Mouse (Mus musculus): ENCODE measurements at regions not wholly inside any gene's neighbourhood (a gene's known extent, or its start where the extent isn't known, plus 50 kb on each side); places are given as distances from the start of the nearest gene placed in this dataset.
"Not testable (repeated sequence)": the region's sequence is repeated elsewhere in the genome, so short reads cannot be mapped to it uniquely, and the experiment has no call there.

DNA sequence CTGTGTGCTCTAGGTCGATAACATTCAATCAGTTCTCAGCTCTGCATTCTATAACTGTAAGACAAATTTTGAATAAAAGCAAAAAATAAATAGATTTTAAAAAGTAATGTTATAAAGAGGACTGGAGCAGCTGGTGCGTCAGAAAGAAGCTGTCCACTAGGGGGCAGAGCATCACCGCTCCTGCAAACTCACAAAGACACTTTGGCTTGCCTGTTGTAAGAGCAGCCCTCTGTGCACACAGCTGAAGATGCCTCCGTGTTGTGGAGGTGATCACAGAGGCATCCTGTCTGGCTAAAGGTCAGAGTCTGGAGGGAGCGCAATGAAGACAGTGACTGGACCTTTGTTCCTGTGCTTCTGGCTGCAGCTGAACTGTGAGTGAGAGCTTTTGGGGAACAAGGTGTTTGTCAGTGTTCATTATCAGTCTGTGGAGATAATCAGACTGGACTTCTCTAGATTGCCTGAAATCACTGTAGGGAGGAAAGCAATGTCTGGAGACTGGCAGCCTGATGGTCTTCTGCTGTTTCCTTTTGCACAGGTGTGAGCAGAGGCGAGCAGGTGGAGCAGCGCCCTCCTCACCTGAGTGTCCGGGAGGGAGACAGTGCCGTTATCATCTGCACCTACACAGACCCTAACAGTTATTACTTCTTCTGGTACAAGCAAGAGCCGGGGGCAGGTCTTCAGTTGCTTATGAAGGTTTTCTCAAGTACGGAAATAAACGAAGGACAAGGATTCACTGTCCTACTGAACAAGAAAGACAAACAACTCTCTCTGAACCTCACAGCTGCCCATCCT is 788.0 kb upstream of the Olfr1507 start:
- H3K9me3 ChIP-seq; ATAC-seq; H3K4me1 ChIP-seq (replicated peaks); H3K27ac ChIP-seq; H3K4me2 ChIP-seq (replicated peaks); H3K4me3 ChIP-seq (replicated peaks); H3K27me3 ChIP-seq (replicated peaks); H3K36me3 ChIP-seq; H3K9ac ChIP-seq: not testable (repeated sequence)
- WGBS: no CpG with 5 or more reads among the region's 12 CpGs

GRCm38 (mm10) chr14:53273218-53273617 is 777.7 kb upstream of the Olfr1507 start:
- H3K36me3 ChIP-seq; H3K27ac ChIP-seq; H3K9ac ChIP-seq; H3K4me1 ChIP-seq (replicated peaks); H3K27me3 ChIP-seq (replicated peaks); H3K4me2 ChIP-seq (replicated peaks); ATAC-seq; H3K9me3 ChIP-seq; H3K4me3 ChIP-seq (replicated peaks): not testable (repeated sequence)
- 80% methylated on average over 3 of the region's 4 CpGs for WGBS

DNA sequence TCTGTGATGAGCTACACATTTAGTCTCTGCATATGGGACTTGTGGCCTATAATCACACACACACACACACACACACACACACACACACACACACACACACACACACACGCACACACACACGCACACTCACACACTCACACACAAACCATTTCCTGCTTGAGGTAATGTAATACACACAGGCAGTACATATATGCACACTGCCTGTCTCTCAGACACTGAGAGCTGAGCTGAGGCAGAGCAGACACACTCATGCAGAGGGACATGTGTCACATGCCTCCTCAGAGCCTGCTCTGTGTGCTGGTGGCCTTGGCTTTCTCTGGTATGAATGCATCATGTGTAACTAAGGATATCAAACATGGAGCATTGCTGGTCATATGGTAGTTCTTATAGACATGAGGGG is 772.1 kb upstream of the Olfr1507 start:
- not testable (repeated sequence) for H3K4me3 ChIP-seq (replicated peaks); H3K27ac ChIP-seq; H3K9ac ChIP-seq; H3K27me3 ChIP-seq (replicated peaks); H3K4me1 ChIP-seq (replicated peaks); H3K4me2 ChIP-seq (replicated peaks); H3K36me3 ChIP-seq; ATAC-seq; H3K9me3 ChIP-seq
- no CpG with 5 or more reads among the region's 2 CpGs for WGBS

GRCm38 (mm10) chr14:53255962-53256361 is 760.4 kb upstream of the Olfr1507 start:
- not testable (repeated sequence) for H3K4me2 ChIP-seq (replicated peaks); H3K9ac ChIP-seq; H3K4me1 ChIP-seq (replicated peaks); H3K27ac ChIP-seq; H3K4me3 ChIP-seq (replicated peaks); H3K36me3 ChIP-seq; H3K9me3 ChIP-seq; H3K27me3 ChIP-seq (replicated peaks); ATAC-seq
- WGBS: no CpG with 5 or more reads among the region's 3 CpGs

- H3K4me1 ChIP-seq (replicated peaks); H3K4me2 ChIP-seq (replicated peaks); H3K9me3 ChIP-seq; H3K4me3 ChIP-seq (replicated peaks); H3K27me3 ChIP-seq (replicated peaks); H3K36me3 ChIP-seq; H3K27ac ChIP-seq; H3K9ac ChIP-seq; ATAC-seq: not testable (repeated sequence)
Observed at GRCm38 (mm10) chr14:53253470-53253869, 757.9 kb upstream of the Olfr1507 start.

DNA sequence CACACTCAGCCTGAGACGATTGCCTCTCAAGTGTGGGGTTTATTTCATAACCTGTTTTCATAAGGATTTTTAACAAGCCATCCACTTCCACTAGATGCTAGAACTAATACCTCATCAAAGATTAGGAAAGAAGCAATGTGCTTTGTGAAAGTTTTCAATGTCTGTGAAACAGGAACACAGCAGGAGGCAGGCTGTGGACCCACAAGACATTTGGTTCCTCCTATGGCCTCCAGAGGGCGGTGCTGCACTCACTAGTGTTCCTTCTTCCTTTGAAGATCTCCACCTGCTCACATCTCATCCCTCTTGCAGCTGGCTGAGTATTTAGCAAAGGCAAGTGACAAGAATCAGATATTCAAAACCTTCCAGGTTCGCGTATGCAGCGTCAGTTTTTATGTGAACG is 735.6 kb upstream of the Olfr1507 start:
- no CpG with 5 or more reads among the region's 6 CpGs for WGBS
- H3K9me3 ChIP-seq; H3K4me1 ChIP-seq (replicated peaks); H3K27ac ChIP-seq; H3K4me3 ChIP-seq (replicated peaks); H3K4me2 ChIP-seq (replicated peaks); H3K9ac ChIP-seq; ATAC-seq; H3K27me3 ChIP-seq (replicated peaks); H3K36me3 ChIP-seq: not testable (repeated sequence)

DNA sequence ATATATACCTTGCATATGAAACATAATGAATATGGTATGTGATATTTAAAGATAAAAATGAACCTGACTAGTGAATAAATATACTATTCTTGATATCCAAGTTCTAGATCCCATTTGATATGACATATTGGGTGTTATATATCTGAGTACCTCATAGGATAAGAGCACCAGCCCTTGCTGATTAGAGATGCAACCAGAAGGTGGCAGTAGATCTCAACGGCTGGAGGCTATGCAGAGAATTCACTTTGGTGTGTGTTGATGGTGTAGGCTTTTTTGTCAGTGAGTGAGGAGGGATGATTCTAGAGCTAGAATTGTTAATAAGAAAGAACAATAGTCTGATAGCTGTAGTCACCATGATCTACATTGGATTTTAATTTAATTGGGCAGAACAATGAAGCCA is 729.2 kb upstream of the Olfr1507 start:
- not testable (repeated sequence) for H3K9ac ChIP-seq; H3K27me3 ChIP-seq (replicated peaks); ATAC-seq; H3K27ac ChIP-seq; H3K36me3 ChIP-seq; H3K4me1 ChIP-seq (replicated peaks); H3K4me2 ChIP-seq (replicated peaks); H3K4me3 ChIP-seq (replicated peaks); H3K9me3 ChIP-seq
- WGBS: no CpG with 5 or more reads among the region's 1 CpGs

- H3K9ac ChIP-seq; H3K36me3 ChIP-seq; H3K9me3 ChIP-seq; H3K4me2 ChIP-seq (replicated peaks); H3K4me1 ChIP-seq (replicated peaks); H3K4me3 ChIP-seq (replicated peaks); H3K27ac ChIP-seq; H3K27me3 ChIP-seq (replicated peaks); ATAC-seq: not testable (repeated sequence)
- no CpG with 5 or more reads among the region's 3 CpGs for WGBS
Observed at GRCm38 (mm10) chr14:53210554-53210953, 715.0 kb upstream of the Olfr1507 start.

DNA sequence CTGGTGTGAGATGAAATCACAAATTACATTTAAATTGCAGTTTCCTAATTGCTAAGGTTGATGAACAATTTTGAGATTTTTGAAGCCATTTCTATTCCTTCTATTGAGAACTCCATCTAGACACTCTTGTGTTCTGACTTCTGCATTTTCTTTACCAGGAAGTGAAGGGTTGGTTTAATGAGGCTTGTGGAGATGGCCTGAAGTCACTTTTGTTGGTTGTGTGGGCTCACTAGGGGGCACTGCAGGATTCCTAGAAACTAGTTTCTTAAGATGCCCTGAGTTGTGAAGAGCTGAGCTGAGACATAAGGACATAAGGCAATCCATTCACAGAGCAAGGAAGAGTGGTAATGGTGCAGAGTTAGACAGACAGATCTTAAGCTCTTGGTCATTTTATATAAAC is 713.7 kb upstream of the Olfr1507 start:
- not testable (repeated sequence) for H3K4me3 ChIP-seq (replicated peaks); H3K4me2 ChIP-seq (replicated peaks); H3K4me1 ChIP-seq (replicated peaks); H3K27ac ChIP-seq; H3K9ac ChIP-seq; H3K36me3 ChIP-seq; H3K27me3 ChIP-seq (replicated peaks); ATAC-seq; H3K9me3 ChIP-seq

DNA sequence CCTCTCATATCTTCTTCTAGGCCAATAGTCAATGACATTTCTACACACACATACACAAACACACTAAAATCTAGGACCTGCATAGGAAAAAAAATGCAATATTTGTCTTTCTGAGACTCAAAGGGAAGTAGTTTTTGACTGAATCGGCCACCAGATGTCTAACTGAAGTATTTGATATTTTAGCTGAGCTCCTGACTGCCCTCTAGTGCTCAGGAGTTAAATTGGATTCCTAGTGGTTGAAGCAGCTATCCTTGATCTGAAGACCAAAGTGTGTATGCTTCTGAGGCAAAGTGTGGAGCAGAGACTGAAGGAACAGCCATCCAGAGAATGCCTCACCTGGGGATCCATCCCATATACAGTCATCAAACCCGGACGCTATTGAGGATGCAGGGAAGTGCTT is 695.4 kb upstream of the Olfr1507 start:
- not testable (repeated sequence) for H3K27ac ChIP-seq; H3K4me2 ChIP-seq (replicated peaks); H3K4me3 ChIP-seq (replicated peaks); H3K4me1 ChIP-seq (replicated peaks); H3K27me3 ChIP-seq (replicated peaks); H3K9ac ChIP-seq; ATAC-seq; H3K36me3 ChIP-seq; H3K9me3 ChIP-seq
- no CpG with 5 or more reads among the region's 3 CpGs for WGBS

- ATAC-seq; H3K9ac ChIP-seq; H3K4me3 ChIP-seq (replicated peaks); H3K36me3 ChIP-seq; H3K4me1 ChIP-seq (replicated peaks); H3K4me2 ChIP-seq (replicated peaks); H3K27me3 ChIP-seq (replicated peaks); H3K27ac ChIP-seq; H3K9me3 ChIP-seq: not testable (repeated sequence)
Observed at GRCm38 (mm10) chr14:53174099-53174498, 678.5 kb upstream of the Olfr1507 start.

- H3K27ac ChIP-seq; ATAC-seq; H3K9me3 ChIP-seq; H3K27me3 ChIP-seq (replicated peaks); H3K4me1 ChIP-seq (replicated peaks); H3K9ac ChIP-seq; H3K4me3 ChIP-seq (replicated peaks); H3K36me3 ChIP-seq; H3K4me2 ChIP-seq (replicated peaks): not testable (repeated sequence)
- no CpG with 5 or more reads among the region's 2 CpGs for WGBS
Observed at GRCm38 (mm10) chr14:53166327-53166726, 670.8 kb upstream of the Olfr1507 start.

- H3K36me3 ChIP-seq; H3K4me3 ChIP-seq (replicated peaks); H3K9ac ChIP-seq; H3K9me3 ChIP-seq; H3K27ac ChIP-seq; ATAC-seq; H3K27me3 ChIP-seq (replicated peaks); H3K4me1 ChIP-seq (replicated peaks); H3K4me2 ChIP-seq (replicated peaks): not testable (repeated sequence)
- no CpG with 5 or more reads among the region's 2 CpGs for WGBS
Observed at GRCm38 (mm10) chr14:53159012-53159411, 663.5 kb upstream of the Olfr1507 start.

All from intestine, embryonic 15.5 days (tissue).